Mouse (Mus musculus) adipocyte (in vitro differentiated cells): ENCODE results near the gene Crabp1.

Source experiments
- DNase-seq: peaks from one replicate; pipeline ENCODE4 v3.0.0-alpha.2; 2016; ENCODE audit warnings: low spot score

Gene Crabp1

DNA sequence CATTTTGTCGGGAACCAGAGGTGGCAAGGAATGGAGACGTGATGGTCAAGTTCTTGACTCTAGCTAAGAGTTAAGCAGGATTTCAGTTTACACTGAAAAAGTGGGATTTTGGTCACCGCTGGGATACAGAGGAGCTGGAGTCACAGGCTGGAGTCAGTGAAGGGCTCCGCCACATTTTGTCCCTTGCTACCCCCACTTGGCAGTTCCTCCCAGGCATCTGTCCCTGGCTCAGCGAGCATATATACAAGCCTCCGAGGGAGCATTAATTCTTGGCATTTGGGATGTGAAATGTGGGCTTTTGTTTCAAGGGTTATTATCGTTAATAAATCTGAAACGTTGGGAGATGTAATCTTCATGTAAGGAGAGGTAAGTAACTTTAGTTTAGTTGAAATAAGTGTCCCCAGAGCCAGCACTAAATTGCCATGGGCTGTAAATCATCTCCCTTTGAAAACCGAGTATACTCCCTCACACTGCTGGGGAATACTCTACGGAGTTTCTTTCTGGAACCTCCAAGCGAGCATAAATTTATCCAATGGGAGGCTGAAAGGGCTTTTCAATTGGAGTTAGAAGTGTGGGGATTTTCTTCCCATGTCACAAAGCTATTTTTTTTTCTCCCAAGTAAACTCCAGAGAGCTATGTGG lies 5.7 kb downstream of the Crabp1 start:
- DNase-seq = no peak

GRCm38 (mm10) chr9:54776451-54776982 lies 12.0 kb downstream of the Crabp1 start:
- DNase-seq = no peak

- DNase-seq = no peak
Measured at GRCm38 (mm10) chr9:54779280-54779679, 14.7 kb downstream of the Crabp1 start.

DNA sequence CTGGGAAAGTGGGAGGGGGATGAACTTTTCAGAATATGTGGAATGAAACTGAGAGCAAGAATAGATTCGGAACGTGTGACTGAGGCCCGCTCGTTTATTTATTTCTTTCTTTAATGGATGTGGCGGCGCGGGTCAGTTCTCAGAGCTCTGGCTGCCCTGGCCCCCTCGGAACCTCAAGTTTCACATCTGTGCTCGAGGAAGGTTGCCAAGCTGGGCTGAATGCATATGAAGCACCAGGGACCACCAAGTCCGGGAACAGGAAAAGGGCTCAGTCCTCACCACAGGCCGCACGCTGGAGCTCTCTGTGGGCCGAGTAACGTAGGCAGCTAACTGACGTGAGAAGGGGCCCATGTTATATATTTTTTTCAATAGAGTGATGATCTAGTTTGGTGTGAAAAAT lies 18.0 kb downstream of the Crabp1 start:
- no peak for DNase-seq

- no peak for DNase-seq
Measured at GRCm38 (mm10) chr9:54784003-54784402, 19.5 kb downstream of the Crabp1 start.

DNA sequence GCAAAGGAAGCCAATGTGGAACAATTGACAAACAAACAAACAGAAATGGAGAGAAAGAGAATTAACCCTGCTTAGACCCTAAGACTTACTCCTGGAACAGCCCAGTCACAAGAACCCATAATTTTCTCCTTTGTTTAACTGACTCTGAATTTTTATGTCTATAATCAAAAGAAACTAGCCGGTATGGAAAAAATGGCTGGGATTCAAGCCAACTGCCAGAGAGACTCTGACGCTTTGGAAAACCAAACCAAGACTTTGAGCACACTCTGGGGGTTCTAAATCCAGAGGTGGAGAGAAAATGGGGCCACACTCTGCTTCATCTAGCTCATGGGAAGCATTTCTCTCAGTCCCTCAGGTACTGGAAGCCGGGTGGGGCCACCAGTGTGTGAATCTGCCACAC lies 20.7 kb downstream of the Crabp1 start:
- DNase-seq = no peak

GRCm38 (mm10) chr9:54786083-54786482 lies 21.5 kb downstream of the Crabp1 start:
- DNase-seq = no peak

GRCm38 (mm10) chr9:54787760-54788159 lies 23.2 kb downstream of the Crabp1 start:
- DNase-seq = peak; percentile 71

DNA sequence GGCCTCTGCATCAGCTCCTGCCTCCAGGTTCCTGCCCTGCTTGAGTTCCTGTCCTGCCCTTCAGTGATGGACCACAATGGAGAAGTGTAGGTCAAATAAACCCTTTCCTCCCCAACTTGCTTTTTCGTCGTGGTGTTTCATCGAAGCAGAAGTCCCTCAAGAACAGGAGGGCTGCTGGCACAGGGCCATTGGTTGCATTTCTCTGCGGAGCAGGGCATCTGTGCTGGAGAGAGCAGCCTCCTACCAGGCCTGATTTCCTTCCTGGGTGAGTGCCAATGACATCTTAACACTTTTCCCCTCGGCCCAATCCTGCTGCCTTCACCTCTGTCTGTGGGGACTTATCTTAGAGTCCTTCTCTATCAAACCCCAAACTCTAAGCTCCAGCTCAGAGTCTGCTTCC lies 25.7 kb downstream of the Crabp1 start:
- DNase-seq = no peak

DNA sequence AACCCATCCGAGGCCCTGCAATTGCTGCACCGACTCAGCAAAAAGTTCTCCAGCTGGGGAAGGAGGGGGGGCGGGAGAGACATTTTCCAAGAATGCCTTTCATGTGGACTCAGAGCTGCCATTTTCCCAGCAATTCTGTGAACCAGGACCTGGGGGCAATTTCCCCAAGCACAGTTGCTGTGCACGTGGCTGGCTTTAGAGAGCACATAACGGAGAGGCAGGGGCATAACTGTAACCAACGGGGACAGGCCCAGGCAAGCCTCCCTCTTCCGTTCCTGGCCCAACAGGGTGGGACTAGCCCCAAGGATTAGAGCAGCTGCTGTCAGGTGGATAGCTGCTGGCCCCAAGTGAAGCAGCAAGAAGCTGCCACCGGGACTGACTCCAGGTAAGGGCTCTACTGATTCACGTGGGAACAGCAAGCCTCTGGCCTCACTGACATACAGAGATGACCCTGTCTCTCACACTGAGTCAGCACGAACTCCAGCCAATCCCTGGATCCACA lies 37.0 kb downstream of the Crabp1 start:
- DNase-seq = no peak

DNA sequence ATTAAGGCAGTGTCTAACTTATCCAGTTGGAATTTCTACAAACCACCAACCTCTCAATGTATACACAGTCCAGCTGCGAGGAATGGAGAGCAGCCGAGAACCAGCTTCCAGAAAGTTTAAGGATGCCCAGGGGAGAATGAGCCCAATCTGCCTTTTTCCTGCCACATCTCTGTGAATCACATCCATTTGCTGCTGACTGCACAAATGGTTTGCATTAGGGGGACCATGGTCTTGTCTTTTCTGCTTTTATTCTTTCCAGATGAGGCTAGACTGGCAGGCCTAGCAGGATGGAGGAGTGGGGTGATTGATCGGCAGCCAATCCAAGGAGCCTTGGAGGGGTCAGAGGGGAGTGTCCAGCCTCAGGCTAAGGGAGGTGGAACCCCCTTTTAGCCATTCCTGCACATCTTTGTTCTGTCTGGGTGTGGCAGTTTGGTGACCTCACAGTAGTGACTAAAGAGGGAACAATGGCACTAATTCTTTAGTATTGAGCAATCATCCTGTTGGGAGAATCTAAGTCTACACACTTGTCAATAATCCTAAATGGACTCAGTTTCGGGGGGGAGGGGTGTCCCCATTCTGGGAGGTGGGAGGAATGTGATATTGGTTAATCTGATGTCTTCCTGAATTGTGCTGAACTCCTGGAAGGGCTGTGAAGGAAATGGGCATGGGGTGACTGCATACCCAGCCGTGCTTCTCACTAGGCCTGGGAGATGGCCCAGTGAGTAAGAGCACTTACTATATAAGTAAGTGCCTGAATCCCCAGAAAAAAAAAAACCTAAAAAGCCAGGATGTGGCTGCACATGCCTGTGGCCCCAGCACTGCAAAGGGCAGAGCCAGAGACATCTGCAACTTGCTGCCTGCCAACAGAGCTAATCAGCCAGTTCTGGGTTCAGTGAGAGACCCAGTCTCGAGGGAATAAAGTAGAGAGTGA lies 38.5 kb downstream of the Crabp1 start:
- no peak for DNase-seq

- no peak for DNase-seq
Measured at GRCm38 (mm10) chr9:54804351-54804750, 39.8 kb downstream of the Crabp1 start.

- DNase-seq = peak; percentile 76
Measured at GRCm38 (mm10) chr9:54807761-54808160, 43.2 kb downstream of the Crabp1 start.

- no peak for DNase-seq
Measured at GRCm38 (mm10) chr9:54809953-54810352, 45.4 kb downstream of the Crabp1 start.

DNA sequence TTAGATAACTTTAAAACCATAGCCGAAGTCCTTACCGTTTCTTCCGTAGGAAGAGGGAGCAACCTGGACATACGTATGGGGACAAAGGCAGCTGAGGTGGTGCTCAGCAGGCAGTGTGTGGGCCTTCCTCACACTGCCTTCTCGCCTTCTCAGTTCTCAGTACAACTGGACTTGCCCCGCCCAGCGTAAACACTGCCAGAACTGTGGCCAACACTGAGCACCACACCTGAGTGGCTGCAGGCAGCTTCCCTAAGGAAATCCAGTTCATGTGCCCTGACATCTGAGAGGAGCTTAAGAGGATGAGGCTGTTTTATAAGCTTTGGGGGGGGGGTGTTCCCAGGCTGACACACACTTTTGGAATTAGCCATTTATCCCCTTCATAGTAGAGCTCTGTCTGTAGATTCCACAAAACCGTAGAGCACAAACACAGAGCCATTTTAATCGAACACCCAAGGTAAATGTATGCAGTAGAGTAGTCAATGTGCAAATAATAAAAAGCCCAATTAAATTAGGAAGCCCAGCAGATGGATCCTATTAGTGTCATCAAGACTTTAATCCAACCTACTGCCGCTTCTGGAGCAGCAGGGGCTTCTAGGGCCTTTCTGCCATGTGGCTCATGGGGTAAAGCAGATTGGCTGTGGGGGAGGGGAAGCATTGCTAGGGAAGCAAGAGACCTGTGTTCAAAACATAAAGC lies 52.1 kb downstream of the Crabp1 start:
- DNase-seq = no peak

GRCm38 (mm10) chr9:54821442-54822100 lies 57.0 kb downstream of the Crabp1 start:
- DNase-seq = peak; percentile 80
